ENCODE assay signal across 16 mouse cellular contexts in genomic region chr12:8901934-8902333, GRCm38 (mm10). TPM values are rescaled to one million over a fixed set of nuclear protein-coding genes. Genes with fewer than 3 reads are reported as not detected.
"Had no signal": no experiment of that assay in that cellular context is flagged by ENCODE, and none has a peak within 500 bp of the region (broad histone marks: within the 10 kb centered on the region; RNA-seq: fewer than 3 reads in every experiment).

No protein-coding gene starts in this region.

- DNase-seq: kidney, adult 8-10 months; kidney, postnatal 36 days; layer of hippocampus, adult 9-11 months; lung, adult 2 months; lung, postnatal 36 days; right cerebral cortex, postnatal 4 days; spleen, adult 18-20 months; thymus, adult 2 months; thymus, postnatal 25 days had no signal

- H3K4me2 ChIP-seq: liver, embryonic 11.5 days; liver, embryonic 15.5 days; neural tube, embryonic 15.5 days had no signal

- H3K9me3 ChIP-seq: liver, embryonic 15.5 days; neural tube, embryonic 15.5 days had no signal

- H3K27me3 ChIP-seq: liver, embryonic 15.5 days; neural tube, embryonic 15.5 days had no signal

- H3K36me3 ChIP-seq: liver, embryonic 15.5 days; neural tube, embryonic 15.5 days had no signal

- H3K27ac ChIP-seq: kidney, postnatal 0 days; liver, embryonic 15.5 days; neural tube, embryonic 15.5 days had no signal

- H3K4me3 ChIP-seq: liver, embryonic 15.5 days; neural tube, embryonic 15.5 days had no signal

- H3K9ac ChIP-seq: liver, embryonic 15.5 days; neural tube, embryonic 15.5 days had no signal

RNA-seq across cellular contexts. Expression of gene Matn3, which starts 45.8 kb away (rescaled TPM):
- total RNA-seq: layer of hippocampus, adult 18-20 months; left cerebral cortex, postnatal 36 days; megakaryocyte progenitor cell, adult 5-6 weeks had no signal
